ENCODE assay signal across 36 mouse cellular contexts in genomic region chr5:35427901-35428300, GRCm38 (mm10). TPM values are rescaled to one million over a fixed set of nuclear protein-coding genes. Genes with fewer than 3 reads are reported as not detected.
DNase-seq lines count a peak whose midpoint lies in the region; ATAC-seq and TF ChIP-seq lines count a peak whose summit lies in the region.
"Had no signal": no experiment of that assay in that cellular context is flagged by ENCODE, and none has a peak within 500 bp of the region (broad histone marks: within the 10 kb centered on the region; RNA-seq: fewer than 3 reads in every experiment).

No protein-coding gene starts in this region.

- TF ChIP-seq EP300 in liver, postnatal 0 days (IDR thresholded peaks at IDR 0.05; ENCODE audit: low read depth): no peak

- no peaks in the 10 kb centered on the region for H3K9me3 ChIP-seq in liver, embryonic 12.5 days (replicated peaks)
- no peaks in the 10 kb centered on the region for H3K9me3 ChIP-seq in liver, embryonic 13.5 days (replicated peaks)
- no peaks in the 10 kb centered on the region for H3K9me3 ChIP-seq in liver, postnatal 0 days (ENCODE audit: low read length)
- H3K9me3 ChIP-seq: embryonic facial prominence, embryonic 13.5 days; G1E; hindbrain, embryonic 12.5 days; intestine, embryonic 15.5 days; limb, embryonic 13.5 days; neural tube, embryonic 13.5 days had no signal

- DNase-seq in kidney, adult 18-20 months: peak; percentile 41
- DNase-seq in kidney, postnatal 14 days: no peak
- DNase-seq in liver: peak; percentile 23
- DNase-seq in liver, embryonic 13.5 days: no peak
- peak; percentile 63 for DNase-seq in liver, postnatal 0 days
- DNase-seq in testis, postnatal 14 days (ENCODE audit: low spot score): no peak
- DNase-seq: adrenal gland, postnatal 10 days; cerebellum, adult 11 months; cerebellum, adult 9-10 months; cerebellum, postnatal 36 days; gastrocnemius, adult 2 months; gastrocnemius, postnatal 36 days; heart, adult 18-20 months; heart, postnatal 36 days; lung, embryonic 14.5 days had no signal

- H3K27ac ChIP-seq in liver, embryonic 12.5 days: no peak overlapping the region
- H3K27ac ChIP-seq in liver, embryonic 13.5 days: no peak overlapping the region
- no peak overlapping the region for H3K27ac ChIP-seq in liver, postnatal 0 days (ENCODE audit: low read depth)
- H3K27ac ChIP-seq: embryonic facial prominence, embryonic 13.5 days; gastrocnemius, adult 2 months; hindbrain, embryonic 12.5 days; hindbrain, postnatal 0 days; intestine, embryonic 15.5 days; layer of hippocampus, adult 2 months; limb, embryonic 13.5 days; neural tube, embryonic 13.5 days had no signal

- ATAC-seq in liver, embryonic 12.5 days: no peak
- ATAC-seq in liver, embryonic 13.5 days (ENCODE audit: low read depth): peak; percentile 41; the same call in 1 of the 2 replicates
- ATAC-seq in liver, postnatal 0 days: peak; percentile 78
- ATAC-seq in erythroid progenitor cell, adult 5-6 weeks (replicated peaks; ENCODE audit: low FRiP score, poor library complexity, severe bottlenecking): no peak
- ATAC-seq: forebrain, embryonic 16.5 days; hindbrain, postnatal 0 days; intestine, embryonic 15.5 days had no signal

- 60% methylated on average over 6 of the region's 6 CpGs for WGBS in liver, embryonic 12.5 days (ENCODE audit: insufficient replicate concordance)
- 56% methylated on average over 6 of the region's 6 CpGs for WGBS in liver, embryonic 13.5 days (ENCODE audit: insufficient replicate concordance)
- WGBS in liver, postnatal 0 days (ENCODE audit: insufficient replicate concordance): 50% methylated on average over 6 of the region's 6 CpGs

- no peak overlapping the region for H3K4me2 ChIP-seq in liver, embryonic 12.5 days
- H3K4me2 ChIP-seq in liver, embryonic 13.5 days: no peak overlapping the region
- 0 out of 2 replicates have a peak overlapping the region, but pooled peaks have one; percentile 13 for H3K4me2 ChIP-seq in liver, postnatal 0 days (ENCODE audit: low read depth, low read length)
- H3K4me2 ChIP-seq: embryonic facial prominence, embryonic 13.5 days; heart, embryonic 11.5 days; hindbrain, embryonic 12.5 days; intestine, embryonic 15.5 days; limb, embryonic 13.5 days; lung, embryonic 14.5 days; midbrain, embryonic 11.5 days; neural tube, embryonic 13.5 days had no signal

- no peak overlapping the region for H3K9ac ChIP-seq in liver, embryonic 12.5 days
- H3K9ac ChIP-seq in liver, embryonic 13.5 days: no peak overlapping the region
- H3K9ac ChIP-seq in liver, postnatal 0 days (replicated peaks): no peak overlapping the region
- H3K9ac ChIP-seq: embryonic facial prominence, embryonic 13.5 days; hindbrain, embryonic 12.5 days; intestine, embryonic 15.5 days; limb, embryonic 13.5 days; lung, embryonic 14.5 days; neural tube, embryonic 13.5 days had no signal

- TF ChIP-seq CTCF in liver, postnatal 0 days (IDR thresholded peaks at IDR 0.05; ENCODE audit: low read depth): no peak

- no peaks in the 10 kb centered on the region for H3K36me3 ChIP-seq in liver, embryonic 12.5 days
- no peaks in the 10 kb centered on the region for H3K36me3 ChIP-seq in liver, embryonic 13.5 days
- no peaks in the 10 kb centered on the region for H3K36me3 ChIP-seq in liver, postnatal 0 days (replicated peaks; ENCODE audit: insufficient read depth, low read length)
- H3K36me3 ChIP-seq: embryonic facial prominence, embryonic 13.5 days; G1E; hindbrain, embryonic 12.5 days; intestine, embryonic 15.5 days; limb, embryonic 13.5 days; neural tube, embryonic 13.5 days had no signal

- H3K27me3 ChIP-seq in liver, embryonic 12.5 days (replicated peaks): no peaks in the 10 kb centered on the region
- H3K27me3 ChIP-seq in liver, embryonic 13.5 days: no peaks in the 10 kb centered on the region
- no peaks in the 10 kb centered on the region for H3K27me3 ChIP-seq in liver, postnatal 0 days (ENCODE audit: insufficient read depth, low read length)
- H3K27me3 ChIP-seq: intestine, embryonic 15.5 days had no signal

- peaks cover 7% of the 10 kb centered on the region; the same call in 1 of the 2 replicates for H3K4me1 ChIP-seq in liver, embryonic 12.5 days
- peaks cover 27% of the 10 kb centered on the region; the same call in 1 of the 2 replicates for H3K4me1 ChIP-seq in liver, embryonic 13.5 days (replicated peaks)
- peaks cover 15% of the 10 kb centered on the region for H3K4me1 ChIP-seq in liver, postnatal 0 days (ENCODE audit: insufficient read depth)
- H3K4me1 ChIP-seq: embryonic facial prominence, embryonic 13.5 days; intestine, embryonic 15.5 days; limb, embryonic 13.5 days had no signal

- H3K4me3 ChIP-seq in liver, embryonic 12.5 days: no peak overlapping the region
- no peak overlapping the region for H3K4me3 ChIP-seq in liver, embryonic 13.5 days (replicated peaks)
- no peak overlapping the region for H3K4me3 ChIP-seq in liver, postnatal 0 days (ENCODE audit: low read depth, low read length)
- H3K4me3 ChIP-seq: embryonic facial prominence, embryonic 13.5 days; gastrocnemius, adult 2 months; hindbrain, embryonic 12.5 days; intestine, embryonic 15.5 days; layer of hippocampus, adult 2 months; limb, embryonic 13.5 days; neural tube, embryonic 13.5 days had no signal

RNA-seq across cellular contexts. Expression of gene Hmx1, which starts 39.0 kb away (rescaled TPM):
- 0.32 TPM in 1 of 2 replicates, not detected in the other for polyA plus RNA-seq in liver, embryonic 12.5 days (2016; fragmentation: Nextera tagmentation; extraction: Ambion mirVana)
- polyA plus RNA-seq in liver, embryonic 13.5 days (2015; fragmentation: Nextera tagmentation; extraction: Ambion mirVana): not detected in 2 replicates
- not detected in 2 replicates for polyA plus RNA-seq in liver, postnatal 0 days (2015; fragmentation: Nextera tagmentation; extraction: Ambion mirVana)
- not detected in 2 replicates for total RNA-seq in erythroid progenitor cell, adult 5-6 weeks (2015; ENCODE audit: low replicate concordance)
- total RNA-seq in erythroid progenitor cell, adult 5-6 weeks (2017; ENCODE audit: low replicate concordance): not detected in 2 replicates
- total RNA-seq: G1E; gastrocnemius, adult 2 months; gastrocnemius, postnatal 36 days; heart, adult 18-20 months; heart, postnatal 36 days; hindbrain, postnatal 0 days; layer of hippocampus, adult 2 months; layer of hippocampus, postnatal 14 days; left cerebral cortex, adult 8-10 months; left cerebral cortex, postnatal 36 days; megakaryocyte, adult 5-6 weeks; midbrain, postnatal 0 days had no signal
- polyA plus RNA-seq: C2C12; forebrain, embryonic 16.5 days; G1E; heart, embryonic 11.5 days; heart, embryonic 16.5 days; hindbrain, postnatal 0 days; lung, embryonic 14.5 days; midbrain, embryonic 11.5 days; midbrain, postnatal 0 days; stomach, embryonic 14.5 days had no signal

Comparison
In these comparisons a context has a peak if more than half of its experiments do, and no peak if none do; other contexts are left out.
1. DNase-seq: peak in kidney, adult 18-20 months (single experiment), liver (single experiment) and liver, postnatal 0 days (single experiment); none in kidney, postnatal 14 days (single experiment), liver, embryonic 13.5 days (single experiment) and testis, postnatal 14 days (single experiment).
2. ATAC-seq: peak in liver, embryonic 13.5 days (single experiment) and liver, postnatal 0 days (single experiment); none in liver, embryonic 12.5 days (single experiment) and erythroid progenitor cell, adult 5-6 weeks (single experiment).